Mouse (Mus musculus): ENCODE results near the gene Frmd4a. TPM values are rescaled to one million over a fixed set of nuclear protein-coding genes. Genes with fewer than 3 reads are reported as not detected.

Gene Frmd4a
- polyA plus RNA-seq, 1 experiment from 2014 or later: 3.8 TPM

DNA sequence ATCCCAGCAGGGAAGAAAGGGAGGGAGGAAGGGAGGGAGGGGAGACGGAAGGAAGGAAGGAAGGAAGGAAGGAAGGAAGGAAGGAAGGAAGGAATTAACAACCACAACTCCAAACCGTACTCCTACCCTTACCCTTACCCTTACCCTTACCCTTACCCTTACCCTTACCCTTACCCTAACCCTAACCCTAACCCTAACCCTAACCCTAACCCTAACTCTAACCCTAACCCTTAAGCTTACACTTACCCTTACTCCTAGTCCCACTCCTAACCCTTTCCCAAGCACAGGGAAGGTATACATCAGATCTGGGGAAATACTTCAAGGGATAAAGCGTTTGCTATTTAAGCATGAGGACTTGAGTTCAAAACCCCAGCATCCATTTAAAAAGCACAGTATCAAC is 498.4 kb downstream of the Frmd4a start:
- Histone ChIP-seq H3K36me3 (ENCODE audit: control insufficient read depth, insufficient read depth, low read length) (no peaks in the 10 kb centered on the region), H3K27ac (replicated peaks) (no peak overlapping the region), H3K27me3 (ENCODE audit: control insufficient read depth, insufficient read depth, low read length) (no peaks in the 10 kb centered on the region), H3K4me1 (replicated peaks; ENCODE audit: control insufficient read depth, insufficient read depth) (no peaks in the 10 kb centered on the region), H3K4me3 (ENCODE audit: low read depth, low read length) (no peak overlapping the region), H3K9ac (ENCODE audit: low read length) (no peak overlapping the region), H3K9me3 (ENCODE audit: control insufficient read depth, low read length) (no peaks in the 10 kb centered on the region), H3K4me2 (replicated peaks; ENCODE audit: low read depth) (no peak overlapping the region)
- DNase-seq (ENCODE audit: low spot score): no peak
- WGBS: 81% methylated on average over 3 of the region's 3 CpGs
- TF ChIP-seq EP300 (optimal IDR thresholded peaks at IDR 0.05): no peak
- TF ChIP-seq CTCF (IDR thresholded peaks at IDR 0.05; ENCODE audit: low read depth): no peak
- ATAC-seq (ENCODE audit: low FRiP score, low TSS enrichment): no peak

DNA sequence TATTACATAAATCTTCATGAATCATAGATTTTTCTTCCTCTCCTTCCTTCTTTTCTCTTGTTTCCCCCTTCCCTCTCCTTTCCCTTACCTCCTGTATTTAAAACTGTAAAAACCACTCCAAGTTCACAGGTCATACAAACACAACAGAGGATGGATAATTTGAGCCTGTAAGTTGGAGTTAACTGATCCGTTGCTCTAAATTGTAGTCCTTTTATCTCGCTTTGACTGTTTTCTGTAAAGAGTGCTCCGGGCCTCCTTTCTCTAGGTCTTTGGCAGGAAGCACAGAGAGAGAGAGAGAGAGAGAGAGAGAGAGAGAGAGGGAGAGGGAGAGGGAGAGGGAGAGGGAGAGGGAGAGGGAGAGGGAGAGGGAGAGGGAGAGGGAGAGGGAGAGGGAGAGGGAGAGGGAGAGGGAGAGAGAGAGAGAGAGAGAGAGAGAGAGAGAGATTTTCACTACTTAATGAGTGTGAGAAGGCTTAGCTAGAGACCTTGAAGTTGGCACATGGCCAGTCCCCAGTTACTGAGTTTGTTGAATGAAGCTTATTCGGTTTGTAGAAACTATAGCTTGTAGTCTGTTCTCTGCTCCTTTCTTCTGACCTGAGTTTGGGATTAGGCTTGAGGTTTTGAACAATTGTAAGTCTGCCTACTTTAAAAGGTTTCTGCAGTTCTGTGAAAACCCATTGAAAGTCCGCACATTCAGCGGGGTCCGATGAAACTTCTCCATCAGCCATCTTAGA is 499.5 kb downstream of the Frmd4a start:
- Histone ChIP-seq H3K27ac (replicated peaks) (peak overlapping the region; percentile 65), H3K9ac (ENCODE audit: low read length) (no peak overlapping the region), H3K4me2 (replicated peaks; ENCODE audit: low read depth) (0 out of 2 replicates have a peak overlapping the region, but pooled peaks have one; percentile 1), H3K9me3 (ENCODE audit: control insufficient read depth, low read length) (no peaks in the 10 kb centered on the region), H3K27me3 (ENCODE audit: control insufficient read depth, insufficient read depth, low read length) (no peaks in the 10 kb centered on the region), H3K36me3 (ENCODE audit: control insufficient read depth, insufficient read depth, low read length) (no peaks in the 10 kb centered on the region), H3K4me1 (replicated peaks; ENCODE audit: control insufficient read depth, insufficient read depth) (no peaks in the 10 kb centered on the region), H3K4me3 (ENCODE audit: low read depth, low read length) (no peak overlapping the region)
- no peak for DNase-seq (ENCODE audit: low spot score)
- TF ChIP-seq CTCF (IDR thresholded peaks at IDR 0.05; ENCODE audit: low read depth) (no peak), EP300 (optimal IDR thresholded peaks at IDR 0.05) (no peak)
- 23% methylated on average over 7 of the region's 7 CpGs for WGBS
- no peak for ATAC-seq (ENCODE audit: low FRiP score, low TSS enrichment)

DNA sequence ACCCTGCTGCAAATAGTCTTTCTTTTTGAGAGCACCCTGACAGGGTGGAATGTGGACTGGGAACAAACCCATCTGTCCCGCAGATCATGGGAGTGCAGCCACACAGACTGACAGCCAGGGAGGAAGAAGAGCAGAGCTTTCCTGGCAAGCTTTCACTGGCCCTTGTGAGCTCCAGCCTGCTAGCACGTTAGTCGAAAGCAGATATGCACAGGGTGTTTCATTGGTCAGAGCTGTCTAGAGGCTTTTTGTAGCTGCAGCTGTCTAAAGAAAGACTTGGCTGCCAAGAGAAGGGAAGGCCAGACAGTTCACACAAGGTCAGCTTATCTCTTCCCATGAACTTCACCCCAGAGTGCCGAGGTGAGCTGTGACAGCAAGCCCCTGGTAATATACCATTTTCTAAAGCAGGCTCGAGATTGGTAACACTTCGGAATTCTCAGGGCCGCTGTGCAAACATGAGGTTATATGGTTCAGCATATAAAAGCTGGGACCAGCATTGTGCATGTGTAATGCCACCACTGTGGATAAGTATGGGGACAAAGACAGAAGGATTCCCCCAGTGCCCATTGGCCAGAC is 500.1 kb downstream of the Frmd4a start:
- no peaks in the 10 kb centered on the region for H3K9me3 ChIP-seq (ENCODE audit: control insufficient read depth, low read length)
- peak overlapping the region; percentile 1; the same call in 1 of the 2 replicates for H3K4me2 ChIP-seq (replicated peaks; ENCODE audit: low read depth)
- H3K27me3 ChIP-seq (ENCODE audit: control insufficient read depth, insufficient read depth, low read length): no peaks in the 10 kb centered on the region
- 18% methylated on average over 7 of the region's 7 CpGs for WGBS
- H3K4me3 ChIP-seq (ENCODE audit: low read depth, low read length): no peak overlapping the region
- DNase-seq (ENCODE audit: low spot score) (no peak), ATAC-seq (ENCODE audit: low FRiP score, low TSS enrichment) (peak; percentile 74)
- no peaks in the 10 kb centered on the region for H3K36me3 ChIP-seq (ENCODE audit: control insufficient read depth, insufficient read depth, low read length)
- H3K27ac ChIP-seq (replicated peaks): peak overlapping the region; percentile 65
- TF ChIP-seq EP300 (optimal IDR thresholded peaks at IDR 0.05): no peak
- TF ChIP-seq CTCF (IDR thresholded peaks at IDR 0.05; ENCODE audit: low read depth): no peak
- H3K4me1 ChIP-seq (replicated peaks; ENCODE audit: control insufficient read depth, insufficient read depth): no peaks in the 10 kb centered on the region
- H3K9ac ChIP-seq (ENCODE audit: low read length): no peak overlapping the region

GRCm38 (mm10) chr2:4518549-4518948 is 501.0 kb downstream of the Frmd4a start:
- no peaks in the 10 kb centered on the region for H3K9me3 ChIP-seq (ENCODE audit: control insufficient read depth, low read length)

GRCm38 (mm10) chr2:4522769-4523487 is 505.4 kb downstream of the Frmd4a start:
- ATAC-seq (ENCODE audit: low FRiP score, low TSS enrichment): no peak
- no peak overlapping the region for H3K9ac ChIP-seq (ENCODE audit: low read length)
- no peak overlapping the region for H3K27ac ChIP-seq (replicated peaks)
- TF ChIP-seq CTCF (IDR thresholded peaks at IDR 0.05; ENCODE audit: low read depth) (no peak), EP300 (optimal IDR thresholded peaks at IDR 0.05) (no peak)
- DNase-seq (ENCODE audit: low spot score): no peak
- no peak overlapping the region for H3K4me3 ChIP-seq (ENCODE audit: low read depth, low read length)
- no peaks in the 10 kb centered on the region for H3K27me3 ChIP-seq (ENCODE audit: control insufficient read depth, insufficient read depth, low read length)
- no peaks in the 10 kb centered on the region for H3K36me3 ChIP-seq (ENCODE audit: control insufficient read depth, insufficient read depth, low read length)
- no peaks in the 10 kb centered on the region for H3K9me3 ChIP-seq (ENCODE audit: control insufficient read depth, low read length)
- WGBS: 59% methylated on average over 1 of the region's 1 CpGs
- no peaks in the 10 kb centered on the region for H3K4me1 ChIP-seq (replicated peaks; ENCODE audit: control insufficient read depth, insufficient read depth)
- no peak overlapping the region for H3K4me2 ChIP-seq (replicated peaks; ENCODE audit: low read depth)

More at GRCm38 (mm10) chr2:4518549-4518948, 501.0 kb downstream of the Frmd4a start:
- ATAC-seq (ENCODE audit: low FRiP score, low TSS enrichment) (no peak), DNase-seq (ENCODE audit: low spot score) (no peak)
- TF ChIP-seq EP300 (optimal IDR thresholded peaks at IDR 0.05) (no peak), CTCF (IDR thresholded peaks at IDR 0.05; ENCODE audit: low read depth) (no peak)
- no peak overlapping the region for H3K9ac ChIP-seq (ENCODE audit: low read length)
- no peak overlapping the region for H3K4me2 ChIP-seq (replicated peaks; ENCODE audit: low read depth)
- no peak overlapping the region for H3K27ac ChIP-seq (replicated peaks)
- H3K4me3 ChIP-seq (ENCODE audit: low read depth, low read length): no peak overlapping the region
- H3K36me3 ChIP-seq (ENCODE audit: control insufficient read depth, insufficient read depth, low read length): no peaks in the 10 kb centered on the region
- H3K4me1 ChIP-seq (replicated peaks; ENCODE audit: control insufficient read depth, insufficient read depth): no peaks in the 10 kb centered on the region
- no peaks in the 10 kb centered on the region for H3K27me3 ChIP-seq (ENCODE audit: control insufficient read depth, insufficient read depth, low read length)

- no peak for ATAC-seq (ENCODE audit: low FRiP score, low TSS enrichment)
- no peaks in the 10 kb centered on the region for H3K36me3 ChIP-seq (ENCODE audit: control insufficient read depth, insufficient read depth, low read length)
- H3K4me2 ChIP-seq (replicated peaks; ENCODE audit: low read depth): no peak overlapping the region
- no peaks in the 10 kb centered on the region for H3K9me3 ChIP-seq (ENCODE audit: control insufficient read depth, low read length)
- WGBS: 78% methylated on average over 7 of the region's 7 CpGs
- no peak for DNase-seq (ENCODE audit: low spot score)
- H3K4me1 ChIP-seq (replicated peaks; ENCODE audit: control insufficient read depth, insufficient read depth): no peaks in the 10 kb centered on the region
- TF ChIP-seq CTCF (IDR thresholded peaks at IDR 0.05; ENCODE audit: low read depth): no peak
- no peak for TF ChIP-seq EP300 (optimal IDR thresholded peaks at IDR 0.05)
- H3K9ac ChIP-seq (ENCODE audit: low read length): no peak overlapping the region
- H3K27me3 ChIP-seq (ENCODE audit: control insufficient read depth, insufficient read depth, low read length): no peaks in the 10 kb centered on the region
- no peak overlapping the region for H3K4me3 ChIP-seq (ENCODE audit: low read depth, low read length)
- no peak overlapping the region for H3K27ac ChIP-seq (replicated peaks)
These were observed 509.6 kb downstream of the Frmd4a start for GRCm38 (mm10) chr2:4527094-4527493.

Data from stomach, postnatal 0 days (tissue).